Mouse (Mus musculus) gonadal fat pad, adult 2 months (tissue): ENCODE data around the gene Mob3c. TPM values are rescaled to one million over a fixed set of nuclear protein-coding genes. Genes with fewer than 3 reads are reported as not detected.

Experiments used
- DNase-seq: peaks from one replicate; pipeline ENCODE4 v3.0.0-alpha.2; 2012; ENCODE audit warnings: low read depth
- polyA plus RNA-seq: library from polyadenylated mRNA; depleted of rRNA; stranded (reverse); fragments of >200 nt; gene quantifications from 2 replicates; pipeline ENCODE4 v1.2.3, GENCODE M21; 2012

Gene Mob3c
- polyA plus RNA-seq, 1 experiment, result 21.6 TPM

GRCm38 (mm10) chr4:115835576-115835975 lies 7.7 kb downstream of the Mob3c start:
- DNase-seq, result no peak

GRCm38 (mm10) chr4:115838196-115838595 lies 10.3 kb downstream of the Mob3c start:
- no peak for DNase-seq

- no peak for DNase-seq
Measured at GRCm38 (mm10) chr4:115838696-115839641, 11.1 kb downstream of the Mob3c start, which contains the start of gene Mknk1. TSS of gene Mknk1 (plus strand) at chr4:115839198.

GRCm38 (mm10) chr4:115839956-115840355 lies 12.1 kb downstream of the Mob3c start:
- DNase-seq, result no peak

GRCm38 (mm10) chr4:115840842-115841241 lies 12.9 kb downstream of the Mob3c start:
- DNase-seq, result no peak

- DNase-seq, result no peak
Measured at GRCm38 (mm10) chr4:115846656-115847055, 18.8 kb downstream of the Mob3c start.

GRCm38 (mm10) chr4:115847377-115847776 lies 19.5 kb downstream of the Mob3c start:
- DNase-seq, result no peak

- DNase-seq, result no peak
Measured at GRCm38 (mm10) chr4:115848083-115848482, 20.2 kb downstream of the Mob3c start.

GRCm38 (mm10) chr4:115848990-115849677 lies 21.2 kb downstream of the Mob3c start:
- DNase-seq, result no peak

GRCm38 (mm10) chr4:115850111-115850510 lies 22.2 kb downstream of the Mob3c start:
- no peak for DNase-seq

GRCm38 (mm10) chr4:115850631-115851030 lies 22.7 kb downstream of the Mob3c start:
- DNase-seq, result no peak

GRCm38 (mm10) chr4:115851569-115851968 lies 23.7 kb downstream of the Mob3c start:
- no peak for DNase-seq

- no peak for DNase-seq
Measured at GRCm38 (mm10) chr4:115855100-115855499, 27.2 kb downstream of the Mob3c start.

GRCm38 (mm10) chr4:115855609-115856008 lies 27.7 kb downstream of the Mob3c start:
- no peak for DNase-seq

GRCm38 (mm10) chr4:115856282-115856681 lies 28.4 kb downstream of the Mob3c start:
- DNase-seq, result no peak

- no peak for DNase-seq
Measured at GRCm38 (mm10) chr4:115857293-115857883, 29.5 kb downstream of the Mob3c start.

GRCm38 (mm10) chr4:115863352-115863751 lies 35.5 kb downstream of the Mob3c start:
- DNase-seq, result no peak

GRCm38 (mm10) chr4:115863880-115864279 lies 36.0 kb downstream of the Mob3c start:
- DNase-seq, result no peak

GRCm38 (mm10) chr4:115869512-115870210 lies 41.8 kb downstream of the Mob3c start:
- DNase-seq, result no peak

GRCm38 (mm10) chr4:115873231-115873630 lies 45.3 kb downstream of the Mob3c start:
- DNase-seq, result no peak

GRCm38 (mm10) chr4:115878216-115878678 lies 50.4 kb downstream of the Mob3c start:
- no peak for DNase-seq

GRCm38 (mm10) chr4:115878828-115879227 lies 50.9 kb downstream of the Mob3c start:
- DNase-seq, result no peak
